Mouse (Mus musculus): ENCODE measurements at regions not wholly inside any gene's neighbourhood (a gene's known extent, or its start where the extent isn't known, plus 50 kb on each side); places are given as distances from the start of the nearest gene placed in this dataset.
A peak's percentile ranks its signal among the peaks of the same experiment; 100 is the strongest.

- DNase-seq: no peak
Measured at GRCm38 (mm10) chr10:124320191-124321110, 1056.7 kb downstream of the Fam19a2 start.

GRCm38 (mm10) chr10:124332491-124332890, 1056.8 kb downstream of the Slc16a7 start:
- no peak for DNase-seq

GRCm38 (mm10) chr10:124338923-124339322, 1050.3 kb downstream of the Slc16a7 start:
- DNase-seq: no peak

GRCm38 (mm10) chr10:124349300-124349699, 1040.0 kb downstream of the Slc16a7 start:
- DNase-seq: peak; percentile 21

- no peak for DNase-seq
Measured at GRCm38 (mm10) chr10:124362795-124363194, 1026.5 kb downstream of the Slc16a7 start.

GRCm38 (mm10) chr10:124370994-124371393, 1018.3 kb downstream of the Slc16a7 start:
- DNase-seq: no peak

- no peak for DNase-seq
Measured at GRCm38 (mm10) chr10:124402647-124403046, 986.6 kb downstream of the Slc16a7 start.

GRCm38 (mm10) chr10:124409633-124410032, 979.6 kb downstream of the Slc16a7 start:
- no peak for DNase-seq

GRCm38 (mm10) chr10:124416531-124416930, 972.7 kb downstream of the Slc16a7 start:
- DNase-seq: no peak

GRCm38 (mm10) chr10:124423418-124423817, 965.8 kb downstream of the Slc16a7 start:
- DNase-seq: no peak

Data from gastrocnemius, postnatal 10 days (tissue).